Mouse (Mus musculus) erythroblast, embryonic 14.5 days (primary cell): ENCODE data around the gene Gm45711.
"Not testable (repeated sequence)": the region's sequence is repeated elsewhere in the genome, so short reads cannot be mapped to it uniquely, and the experiment has no call there.

ENCODE experiments used
- GATA1 ChIP-seq: IDR thresholded peaks from 2 replicates; pipeline ENCODE4 v1.6.1; 2012; ENCODE audit warnings: low read length, inconsistent platforms, mixed read lengths
- TAL1 ChIP-seq: IDR thresholded peaks from 3 replicates; pipeline ENCODE4 v1.6.1; 2012; ENCODE audit warnings: low read length, inconsistent platforms, mixed read lengths

- TF ChIP-seq GATA1, TAL1: not testable (repeated sequence)
Measured at GRCm38 (mm10) chr8:104309441-104310155, at the start of gene Gm45711, which contains the start of gene Cmtm1.
